Mouse (Mus musculus) liver, embryonic 16.5 days (tissue): ENCODE measurements at regions not wholly inside any gene's neighbourhood (a gene's known extent, or its start where the extent isn't known, plus 50 kb on each side); places are given as distances from the start of the nearest gene placed in this dataset.

Source experiments
- ATAC-seq: fragments of 200-750 bp; cut with Nextera tagmentation; 2 replicates; pipeline ENCODE4 v1.8.0; 2017; ENCODE audit warnings: low read depth, mild to moderate bottlenecking, moderate number of reproducible peaks, moderate library complexity
- H3K27ac ChIP-seq: fragments of 300-500 bp; sonication (generic); 2 replicates; pipeline ENCODE4 v1.5.1; 2014; ENCODE audit warnings: mild to moderate bottlenecking, low read length
- H3K27me3 ChIP-seq: fragments of 300-500 bp; sonication (generic); 2 replicates; pipeline ENCODE4 v1.6.1; 2014; ENCODE audit warnings: low read depth, low read length, mixed read lengths; ENCODE audit not compliant: control insufficient read depth, insufficient read depth
- H3K36me3 ChIP-seq: fragments of 300-500 bp; sonication (generic); 2 replicates; pipeline ENCODE4 v1.6.1; 2014; ENCODE audit warnings: mild to moderate bottlenecking; ENCODE audit not compliant: control insufficient read depth, insufficient read depth
- H3K4me1 ChIP-seq: fragments of 300-500 bp; sonication (generic); 2 replicates; pipeline ENCODE4 v1.6.1; 2014; ENCODE audit warnings: low read depth, low read length, mixed read lengths; ENCODE audit not compliant: control insufficient read depth
- H3K4me2 ChIP-seq: fragments of 300-500 bp; sonication (generic); 2 replicates; pipeline ENCODE4 v1.6.1; 2014; ENCODE audit warnings: low read depth, low read length, mixed read lengths
- H3K4me3 ChIP-seq: fragments of 300-500 bp; sonication (generic); 2 replicates; pipeline ENCODE4 v1.5.1; 2014; ENCODE audit warnings: low read depth, mild to moderate bottlenecking, low read length
- H3K9ac ChIP-seq: fragments of 300-500 bp; sonication (generic); 2 replicates; pipeline ENCODE4 v1.6.1; 2014; ENCODE audit warnings: low read depth, low read length
- H3K9me3 ChIP-seq: fragments of 300-500 bp; sonication (generic); replicated peaks from 2 replicates; pipeline ENCODE4 v1.6.1; 2016; ENCODE audit warnings: low read length; ENCODE audit not compliant: control insufficient read depth
- WGBS: fragments of 180-500 bp; shearing (Covaris S2); extraction: QIAGEN DNeasy Blood & Tissue Kit; methylation state at CpG from one replicate; pipeline ENCODE4 v1.1.7; 2014; ENCODE audit not compliant: insufficient replicate concordance; 5-methylcytosine and 5-hydroxymethylcytosine counted together

- ATAC-seq: no peak
- Histone ChIP-seq H3K4me3 (no peak overlapping the region), H3K9ac (no peak overlapping the region), H3K9me3 (no peaks in the 10 kb centered on the region), H3K4me1 (no peaks in the 10 kb centered on the region), H3K36me3 (no peaks in the 10 kb centered on the region), H3K27me3 (no peaks in the 10 kb centered on the region), H3K4me2 (no peak overlapping the region), H3K27ac (no peak overlapping the region)
- WGBS: 56% methylated on average over 6 of the region's 6 CpGs
These were observed 219.4 kb downstream of the Lmo4 start for GRCm38 (mm10) chr3:143985349-143986199.

GRCm38 (mm10) chr3:143978703-143979102, 226.3 kb downstream of the Lmo4 start:
- no peak overlapping the region for H3K27ac ChIP-seq
- no peaks in the 10 kb centered on the region for H3K27me3 ChIP-seq
- H3K4me2 ChIP-seq: no peak overlapping the region
- WGBS: 62% methylated on average over 2 of the region's 2 CpGs
- H3K4me1 ChIP-seq: no peaks in the 10 kb centered on the region
- H3K9me3 ChIP-seq: no peaks in the 10 kb centered on the region
- no peak overlapping the region for H3K4me3 ChIP-seq
- ATAC-seq: no peak
- H3K9ac ChIP-seq: no peak overlapping the region
- H3K36me3 ChIP-seq: no peaks in the 10 kb centered on the region

- 68% methylated on average over 7 of the region's 7 CpGs for WGBS
These were observed 227.1 kb downstream of the Lmo4 start for GRCm38 (mm10) chr3:143977886-143978447.

GRCm38 (mm10) chr3:143973582-143973981, 231.4 kb downstream of the Lmo4 start:
- H3K4me3 ChIP-seq: no peak overlapping the region
- no peaks in the 10 kb centered on the region for H3K27me3 ChIP-seq
- no peak for ATAC-seq
- no peaks in the 10 kb centered on the region for H3K9me3 ChIP-seq
- WGBS: 63% methylated on average over 9 of the region's 9 CpGs
- H3K27ac ChIP-seq: no peak overlapping the region
- H3K4me2 ChIP-seq: no peak overlapping the region
- no peak overlapping the region for H3K9ac ChIP-seq
- no peaks in the 10 kb centered on the region for H3K36me3 ChIP-seq
- H3K4me1 ChIP-seq: no peaks in the 10 kb centered on the region

More at GRCm38 (mm10) chr3:143977886-143978447, 227.1 kb downstream of the Lmo4 start:
- no peaks in the 10 kb centered on the region for H3K9me3 ChIP-seq
- ATAC-seq: no peak
- H3K36me3 ChIP-seq: no peaks in the 10 kb centered on the region
- no peak overlapping the region for H3K9ac ChIP-seq
- no peaks in the 10 kb centered on the region for H3K27me3 ChIP-seq
- no peaks in the 10 kb centered on the region for H3K4me1 ChIP-seq
- H3K4me3 ChIP-seq: no peak overlapping the region
- H3K27ac ChIP-seq: no peak overlapping the region
- H3K4me2 ChIP-seq: no peak overlapping the region

GRCm38 (mm10) chr3:143972351-143972750, 232.7 kb downstream of the Lmo4 start:
- no peak for ATAC-seq
- no peaks in the 10 kb centered on the region for H3K27me3 ChIP-seq
- H3K9me3 ChIP-seq: no peaks in the 10 kb centered on the region
- H3K4me1 ChIP-seq: no peaks in the 10 kb centered on the region
- H3K9ac ChIP-seq: no peak overlapping the region
- H3K36me3 ChIP-seq: no peaks in the 10 kb centered on the region
- no peak overlapping the region for H3K27ac ChIP-seq
- no peak overlapping the region for H3K4me2 ChIP-seq
- no peak overlapping the region for H3K4me3 ChIP-seq

- Histone ChIP-seq H3K4me1 (no peaks in the 10 kb centered on the region), H3K4me2 (no peak overlapping the region), H3K9ac (no peak overlapping the region), H3K27me3 (no peaks in the 10 kb centered on the region), H3K36me3 (no peaks in the 10 kb centered on the region), H3K4me3 (no peak overlapping the region), H3K9me3 (no peaks in the 10 kb centered on the region), H3K27ac (no peak overlapping the region)
- ATAC-seq: no peak
- 72% methylated on average over 11 of the region's 11 CpGs for WGBS
These were observed 234.2 kb downstream of the Lmo4 start for GRCm38 (mm10) chr3:143970771-143971170.

GRCm38 (mm10) chr3:143955508-143955907, 249.5 kb downstream of the Lmo4 start:
- Histone ChIP-seq H3K9ac (no peak overlapping the region), H3K4me3 (no peak overlapping the region), H3K27ac (no peak overlapping the region), H3K27me3 (no peaks in the 10 kb centered on the region), H3K4me2 (no peak overlapping the region), H3K9me3 (no peaks in the 10 kb centered on the region), H3K36me3 (no peaks in the 10 kb centered on the region), H3K4me1 (no peaks in the 10 kb centered on the region)
- 65% methylated on average over 7 of the region's 7 CpGs for WGBS
- no peak for ATAC-seq

GRCm38 (mm10) chr3:143954822-143955221, 250.2 kb downstream of the Lmo4 start:
- WGBS: 47% methylated on average over 7 of the region's 7 CpGs
- H3K4me2 ChIP-seq: no peak overlapping the region
- ATAC-seq: no peak

GRCm38 (mm10) chr3:143952289-143952688, 252.7 kb downstream of the Lmo4 start:
- Histone ChIP-seq H3K4me2 (no peak overlapping the region), H3K9me3 (no peaks in the 10 kb centered on the region), H3K9ac (no peak overlapping the region), H3K36me3 (no peaks in the 10 kb centered on the region), H3K4me1 (no peaks in the 10 kb centered on the region), H3K27ac (no peak overlapping the region), H3K4me3 (no peak overlapping the region), H3K27me3 (no peaks in the 10 kb centered on the region)
- no peak for ATAC-seq
- 55% methylated on average over 8 of the region's 8 CpGs for WGBS

More at GRCm38 (mm10) chr3:143954822-143955221, 250.2 kb downstream of the Lmo4 start:
- Histone ChIP-seq H3K4me1 (no peaks in the 10 kb centered on the region), H3K4me3 (no peak overlapping the region), H3K27ac (no peak overlapping the region), H3K36me3 (no peaks in the 10 kb centered on the region), H3K27me3 (no peaks in the 10 kb centered on the region), H3K9me3 (no peaks in the 10 kb centered on the region), H3K9ac (no peak overlapping the region)
